In genomic region chr13:20012621-20013020, GRCm38 (mm10) we compare ENCODE assay signal across 16 mouse cellular contexts.
DNase-seq lines count a peak whose midpoint lies in the region; ATAC-seq lines count a peak whose summit lies in the region.
"Had no signal": no experiment of that assay in that cellular context is flagged by ENCODE, and none has a peak within 500 bp of the region (broad histone marks: within the 10 kb centered on the region; RNA-seq: fewer than 3 reads in every experiment).

No protein-coding gene starts in this region.

- no peak overlapping the region for H3K27ac ChIP-seq in intestine, embryonic 16.5 days (ENCODE audit: low read length)
- H3K27ac ChIP-seq: heart, adult 2 months; hindbrain, embryonic 15.5 days; left cerebral cortex, adult 2 months; stomach, postnatal 0 days had no signal

- peak; percentile 57 to 78 for DNase-seq in adrenal gland, adult (ENCODE audit: inconsistent age in 2 of 2, low spot score in 1 of 2)
- DNase-seq in adrenal gland, adult 18-20 months (ENCODE audit: low spot score in 2 of 2): no peak
- DNase-seq in layer of hippocampus, adult 11-12 months (ENCODE audit: low spot score): peak; percentile 10
- DNase-seq in layer of hippocampus, postnatal 36 days: no peak
- peak; percentile 4 for DNase-seq in ovary, postnatal 14 days (ENCODE audit: low spot score)
- no peak for DNase-seq in ovary, postnatal 36 days (ENCODE audit: low spot score)
- no peak for DNase-seq in thymus, postnatal 36 days
- DNase-seq: forebrain, postnatal 0 days; heart, adult 2 months; lung, adult 18-20 months; thymus, postnatal 4 days had no signal

- no peak overlapping the region for H3K4me3 ChIP-seq in intestine, embryonic 16.5 days (ENCODE audit: low read length)
- H3K4me3 ChIP-seq: heart, adult 2 months; hindbrain, embryonic 15.5 days; left cerebral cortex, adult 2 months had no signal

- H3K4me1 ChIP-seq in intestine, embryonic 16.5 days (ENCODE audit: control insufficient read depth, insufficient read depth, low read length): no peaks in the 10 kb centered on the region
- H3K4me1 ChIP-seq: hindbrain, embryonic 15.5 days had no signal

- no peak overlapping the region for H3K4me2 ChIP-seq in intestine, embryonic 16.5 days (ENCODE audit: low read depth, low read length)
- H3K4me2 ChIP-seq: hindbrain, embryonic 15.5 days had no signal

- H3K36me3 ChIP-seq in intestine, embryonic 16.5 days (ENCODE audit: control insufficient read depth, insufficient read depth, low read length): no peaks in the 10 kb centered on the region
- H3K36me3 ChIP-seq: hindbrain, embryonic 15.5 days had no signal

- H3K9ac ChIP-seq in intestine, embryonic 16.5 days (ENCODE audit: low read depth, low read length): no peak overlapping the region
- H3K9ac ChIP-seq: forebrain, postnatal 0 days; hindbrain, embryonic 15.5 days had no signal

- no peaks in the 10 kb centered on the region for H3K27me3 ChIP-seq in intestine, embryonic 16.5 days (replicated peaks; ENCODE audit: control insufficient read depth, insufficient read depth, low read length)
- H3K27me3 ChIP-seq: hindbrain, embryonic 15.5 days; Patski had no signal

- 52% methylated on average over 3 of the region's 3 CpGs for WGBS in intestine, embryonic 16.5 days

- ATAC-seq in intestine, embryonic 16.5 days: no peak
- ATAC-seq: forebrain, postnatal 0 days; Patski had no signal

- no peaks in the 10 kb centered on the region for H3K9me3 ChIP-seq in intestine, embryonic 16.5 days (ENCODE audit: control insufficient read depth, low read length)
- H3K9me3 ChIP-seq: hindbrain, embryonic 15.5 days had no signal

Comparison
In these comparisons a context has a peak if more than half of its experiments do, and no peak if none do; other contexts are left out.
1. DNase-seq: peak in adrenal gland, adult (2 of 2), layer of hippocampus, adult 11-12 months (single experiment) and ovary, postnatal 14 days (single experiment); none in adrenal gland, adult 18-20 months (0 of 2), layer of hippocampus, postnatal 36 days (0 of 2), ovary, postnatal 36 days (single experiment) and thymus, postnatal 36 days (0 of 2).